Mouse (Mus musculus) left cerebral cortex, postnatal 25 days (tissue): ENCODE results near the gene Parvb. TPM values are rescaled to one million over a fixed set of nuclear protein-coding genes. Genes with fewer than 3 reads are reported as not detected.

Source experiments
- DNase-seq, 2 experiments: peaks; one replicate each; pipeline ENCODE4 v3.0.0; 2022; ENCODE audit warnings: low spot score in 2 of 2, mixed read lengths in 1 of 2
- intact Hi-C: fragments of 180-260 bp; cut with DNase I; formaldehyde crosslinking; loops from one replicate; pipeline ENCODE4 v1.15.1; 2025
- total RNA-seq, 2 experiments: library from RNA; stranded (reverse); gene quantifications; 2 replicates each; pipeline ENCODE4 v1.2.3; 2021

Gene Parvb
- total RNA-seq, 2 experiments from 2014 or later = 25.1 to 27.3 TPM

DNA sequence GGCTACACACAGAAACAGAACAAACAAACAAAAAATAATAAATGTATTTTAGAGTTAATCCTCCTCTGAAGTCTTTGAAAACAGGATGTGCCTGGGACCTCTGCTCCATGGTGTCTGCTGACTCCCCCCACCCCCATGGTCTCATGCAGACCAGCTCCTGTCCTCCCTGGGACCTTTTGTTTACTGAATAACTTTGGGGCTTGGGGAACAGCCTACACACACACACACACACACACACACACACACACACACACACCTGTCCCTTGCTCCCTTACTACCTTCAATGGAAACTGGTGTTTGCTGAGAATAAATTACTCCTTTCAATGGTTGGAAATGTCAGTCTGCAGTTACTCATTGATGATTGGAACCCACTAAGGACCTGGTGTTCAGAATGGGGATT is 15.8 kb upstream of the Parvb start:
- no peak for DNase-seq
- intact Hi-C loops = no loop called here

DNA sequence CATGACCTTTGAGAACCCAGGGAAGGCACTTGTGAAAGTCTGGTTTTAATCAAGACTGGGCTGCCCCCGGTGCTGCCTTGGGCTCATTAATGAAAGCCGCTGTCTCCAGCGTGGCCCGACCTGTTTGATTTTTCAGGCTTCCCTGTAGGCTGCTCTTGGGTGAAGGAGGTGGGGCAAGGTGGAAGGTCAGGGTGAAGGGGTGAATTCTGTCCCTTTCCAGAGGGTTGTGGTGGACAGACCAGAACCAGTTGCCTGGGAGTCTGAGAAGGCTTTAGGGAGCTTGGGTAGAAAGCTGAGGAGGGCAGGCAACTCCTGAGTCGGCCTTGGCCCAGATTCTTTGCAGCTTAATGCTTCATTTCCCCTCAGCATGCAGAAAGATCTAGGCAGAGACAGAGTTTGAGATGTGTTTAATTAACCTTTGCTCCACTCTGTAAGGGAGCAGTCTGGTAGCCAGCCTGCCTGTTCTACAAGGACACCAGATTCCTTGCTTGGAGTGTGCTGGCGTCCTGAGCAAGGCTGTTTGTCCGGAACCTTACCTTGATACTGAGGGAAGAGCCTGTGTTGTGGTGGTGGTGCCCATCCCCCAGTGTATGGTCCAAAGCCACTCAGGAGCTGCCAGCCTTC is 15.3 kb upstream of the Parvb start:
- no peak for DNase-seq
- intact Hi-C loops = no loop called here

GRCm38 (mm10) chr15:84217969-84218782 is 13.7 kb upstream of the Parvb start:
- intact Hi-C loops = no loop called here
- DNase-seq = no peak

DNA sequence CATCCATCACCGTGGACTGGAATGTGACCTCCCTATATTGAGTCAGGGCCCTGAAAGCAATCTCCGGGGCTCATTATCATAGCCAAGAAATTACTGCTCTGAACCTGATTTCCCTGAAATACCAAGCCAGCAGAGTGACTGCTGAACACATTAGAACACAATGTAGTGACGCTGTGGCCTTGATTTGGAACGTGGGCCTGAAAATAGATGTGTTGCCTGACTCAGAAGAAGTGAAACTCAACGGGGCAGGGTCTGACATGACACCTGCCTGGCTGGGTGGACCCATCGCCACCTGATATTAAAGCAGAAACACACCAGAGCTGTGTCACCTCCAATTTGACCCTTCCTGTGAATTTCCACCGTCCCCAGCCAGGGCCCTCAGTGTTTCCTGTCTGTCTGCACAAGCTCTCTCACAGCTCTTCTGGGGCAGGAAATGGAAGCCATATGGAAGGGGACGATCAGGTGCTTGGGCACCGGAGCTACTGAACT is 13.0 kb upstream of the Parvb start:
- DNase-seq = peak in 1 of 2 experiments; percentile 23
- intact Hi-C loops = no loop called here

- intact Hi-C loops = no loop called here
- DNase-seq = no peak
Observed at GRCm38 (mm10) chr15:84221539-84221938, 10.3 kb upstream of the Parvb start.

- intact Hi-C loops = no loop called here
- DNase-seq = peak in 1 of 2 experiments; percentile 62
Observed at GRCm38 (mm10) chr15:84223423-84223822, 8.4 kb upstream of the Parvb start.

DNA sequence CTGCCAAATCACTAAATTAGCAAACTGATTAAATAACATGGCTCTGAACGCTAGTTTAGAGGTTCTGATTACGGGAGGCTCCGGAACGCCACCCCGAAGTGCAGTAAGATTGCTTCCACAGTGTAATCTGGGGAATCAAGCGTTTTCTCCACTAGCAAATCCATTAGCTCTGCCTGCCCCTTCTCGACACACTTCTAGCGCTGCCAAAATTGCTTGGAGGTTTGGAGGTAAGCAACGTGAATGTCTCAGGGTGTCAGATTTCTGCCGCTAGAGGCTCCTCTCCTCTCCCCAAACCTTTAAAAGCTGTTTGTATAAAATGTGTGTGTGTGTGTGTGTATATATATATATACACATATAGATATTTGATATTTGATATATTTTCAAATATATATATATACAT is 7.1 kb upstream of the Parvb start:
- DNase-seq = no peak
- intact Hi-C loops = no loop called here

GRCm38 (mm10) chr15:84226918-84227317 is 4.9 kb upstream of the Parvb start:
- intact Hi-C loops = no loop called here
- DNase-seq = no peak

GRCm38 (mm10) chr15:84230661-84231060 is 1.2 kb upstream of the Parvb start:
- intact Hi-C loops = no loop called here

DNA sequence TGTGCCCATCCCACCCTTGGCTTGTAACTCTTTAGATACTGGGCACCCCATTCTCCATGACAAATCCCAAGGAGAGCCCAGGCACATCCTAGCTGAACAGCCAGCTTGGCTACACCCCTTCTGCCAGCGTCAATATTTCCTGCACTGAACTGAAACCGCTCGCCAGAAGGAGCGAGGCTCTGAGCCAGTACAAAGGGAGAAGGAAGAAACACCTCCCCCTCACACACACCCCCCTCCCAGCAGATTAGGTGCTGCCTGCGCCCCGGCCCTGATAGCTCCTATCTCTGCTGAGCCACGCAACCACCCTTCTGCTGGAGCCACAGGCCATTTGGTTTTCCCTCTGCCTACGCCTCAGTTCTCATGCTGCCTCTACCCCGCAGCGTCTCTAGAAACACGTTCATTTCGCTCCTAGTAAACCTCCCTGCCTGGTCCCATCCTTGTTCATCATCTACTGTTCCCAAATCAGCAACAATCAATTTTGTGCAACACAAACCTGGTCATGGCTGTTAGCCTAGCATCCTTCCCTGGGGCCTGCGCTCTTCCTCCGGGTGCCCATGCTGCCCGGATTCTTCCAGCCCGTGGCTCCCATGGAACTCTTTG is 630 bp upstream of the Parvb start:
- peak; percentile 69 to 80 for DNase-seq
- intact Hi-C loops = no loop called here

More at GRCm38 (mm10) chr15:84230661-84231060, 1.2 kb upstream of the Parvb start:
- DNase-seq = no peak

DNA sequence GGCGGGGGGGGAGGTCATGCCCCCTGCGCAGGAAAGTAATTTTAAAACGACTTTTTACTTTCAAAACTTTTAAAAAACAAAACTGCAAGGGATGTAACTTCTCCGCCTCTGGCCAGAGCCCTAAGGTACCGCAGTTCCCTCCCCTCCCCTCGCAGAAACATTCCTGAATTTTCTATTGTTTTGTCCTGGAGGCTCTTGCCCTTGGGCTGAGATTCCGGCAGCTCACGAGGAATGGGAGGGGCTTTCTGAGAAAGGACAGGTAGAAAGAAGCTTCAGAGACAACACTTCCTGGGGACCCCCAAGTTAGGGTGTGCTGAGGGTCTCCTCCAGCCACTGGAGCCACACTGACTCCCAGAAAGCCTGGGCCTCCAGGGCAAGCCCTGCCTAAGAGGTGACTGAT is 766 bp downstream of the Parvb start:
- intact Hi-C loops = no loop called here
- no peak for DNase-seq

- intact Hi-C loops = no loop called here
Observed at GRCm38 (mm10) chr15:84234794-84235581, 3.1 kb downstream of the Parvb start.

DNA sequence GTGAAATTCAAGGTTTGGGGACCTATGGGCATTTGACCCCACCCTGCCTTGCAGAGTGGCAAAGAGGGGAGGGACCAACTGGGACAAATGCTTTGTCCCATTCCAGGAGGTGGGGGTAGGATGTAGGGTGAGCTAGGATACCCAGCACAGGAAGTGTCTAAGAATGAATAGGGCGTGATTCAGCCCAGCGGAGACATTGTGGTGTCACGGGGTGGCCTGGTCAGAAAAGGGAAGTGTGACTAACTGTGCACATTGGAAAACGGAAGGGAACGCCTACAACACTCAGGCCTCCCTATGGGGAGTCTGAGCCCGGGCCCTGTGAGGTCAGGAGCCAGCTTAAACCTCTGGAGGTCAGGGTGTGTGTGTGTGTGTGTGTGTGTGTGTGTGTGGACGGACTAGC is 3.8 kb downstream of the Parvb start:
- no peak for DNase-seq
- intact Hi-C loops = no loop called here

More at GRCm38 (mm10) chr15:84234794-84235581, 3.1 kb downstream of the Parvb start:
- no peak for DNase-seq

DNA sequence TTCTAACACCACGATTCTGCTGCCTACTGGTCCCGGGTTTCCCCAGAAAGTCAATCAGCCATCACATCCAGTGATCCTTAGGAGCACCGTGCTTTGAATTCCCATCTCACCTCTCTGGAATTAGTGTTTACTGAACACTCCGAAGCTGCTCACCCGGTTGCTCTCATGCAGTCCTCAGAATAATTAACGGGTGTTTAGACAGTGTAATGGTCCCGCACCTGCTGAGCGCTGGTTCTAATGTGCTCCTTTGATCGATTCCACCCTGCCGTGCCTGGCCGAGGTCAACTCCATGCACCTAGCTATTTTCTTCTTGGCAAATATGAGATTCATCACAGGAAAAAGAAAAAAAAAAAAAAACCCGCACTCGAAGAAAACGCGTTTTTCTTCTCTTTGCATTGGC is 6.7 kb downstream of the Parvb start:
- no peak for DNase-seq
- intact Hi-C loops = no loop called here

DNA sequence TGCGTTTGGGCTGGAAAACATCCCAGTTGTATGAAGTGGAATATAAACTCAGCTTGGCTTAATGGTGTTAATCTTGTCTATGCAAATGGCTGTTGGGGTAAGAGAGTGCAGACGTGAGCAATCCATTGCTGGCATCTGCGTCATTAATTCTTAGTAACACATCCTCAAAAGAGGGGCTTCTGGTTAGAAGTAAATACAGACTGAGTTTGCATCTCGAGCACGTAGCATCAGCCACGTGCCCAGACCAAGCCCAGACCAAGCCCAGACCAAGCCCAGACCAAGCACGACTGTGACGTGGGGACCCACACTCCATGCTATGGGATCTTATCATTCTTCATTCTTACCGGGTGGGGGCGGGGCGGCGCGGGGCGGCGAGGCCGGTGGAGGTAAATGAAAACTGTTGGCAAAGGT is 7.2 kb downstream of the Parvb start:
- intact Hi-C loops = no loop called here
- DNase-seq = no peak

- intact Hi-C loops = no loop called here
- no peak for DNase-seq
Observed at GRCm38 (mm10) chr15:84241520-84241919, 9.7 kb downstream of the Parvb start.

DNA sequence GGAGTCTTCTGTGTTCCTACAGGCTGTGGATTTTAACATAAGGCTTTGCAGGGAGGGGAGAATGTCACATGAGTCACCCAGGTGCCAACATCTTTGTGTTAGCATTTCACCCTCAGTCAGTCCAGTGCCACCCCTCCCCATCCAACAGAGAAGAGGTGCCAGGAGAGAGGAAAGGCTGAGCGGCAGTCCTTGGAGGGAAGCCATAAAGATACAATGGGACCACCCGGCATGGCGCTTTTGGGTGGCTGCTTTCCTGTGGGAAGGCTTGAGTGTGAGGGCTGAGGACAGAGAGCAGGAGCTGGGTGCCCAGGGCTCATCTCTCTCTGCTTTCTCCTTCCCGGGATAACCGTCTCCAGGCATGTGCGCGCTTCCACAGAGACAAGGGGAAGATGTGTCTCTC is 13.3 kb downstream of the Parvb start:
- intact Hi-C loops = no loop called here
- no peak for DNase-seq

- DNase-seq = no peak
- intact Hi-C loops = no loop called here
Observed at GRCm38 (mm10) chr15:84246195-84246594, 14.4 kb downstream of the Parvb start.

- no peak for DNase-seq
- intact Hi-C loops = no loop called here
Observed at GRCm38 (mm10) chr15:84247309-84247708, 15.5 kb downstream of the Parvb start.

GRCm38 (mm10) chr15:84251227-84251626 is 19.4 kb downstream of the Parvb start:
- no peak for DNase-seq
- intact Hi-C loops = no loop called here
